Mouse (Mus musculus) activated CD4-positive, CD25-positive, alpha-beta regulatory T cell, adult 4 months (primary cell): ENCODE measurements around the gene Mb. TPM values are rescaled to one million over a fixed set of nuclear protein-coding genes. Genes with fewer than 3 reads are reported as not detected.

Experiments used
- ATAC-seq: one replicate; pipeline ENCODE4 v1.8.0; 2017
- polyA plus RNA-seq, 2 experiments: library from polyadenylated mRNA; unstranded; fragments of 100-300 nt; shearing (Covaris generic); gene quantifications; one replicate each; pipeline ENCODE4 v1.2.1; 2017

Mb gene
- polyA plus RNA-seq, 2 experiments from 2014 or later = not detected

DNA sequence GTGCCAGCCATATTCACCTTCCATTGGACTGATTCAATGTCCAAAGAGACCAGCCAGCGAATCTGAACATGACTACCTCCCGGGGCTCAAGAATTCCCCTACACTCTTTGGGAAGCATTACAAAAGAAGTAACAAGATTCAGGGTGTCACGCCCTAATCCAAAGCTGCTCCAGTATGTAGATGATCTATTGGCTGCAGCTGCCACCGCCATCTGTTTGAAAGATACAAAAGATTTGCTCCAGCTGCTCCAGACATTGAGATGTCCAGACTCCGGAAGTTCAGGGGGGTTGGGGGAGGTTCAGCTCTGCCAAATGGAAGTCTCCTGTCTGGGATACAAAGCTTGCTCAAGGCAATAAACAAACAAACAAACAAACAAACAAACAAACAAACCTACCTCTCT, 73.9 kb downstream of the Mb start:
- ATAC-seq = no peak

DNA sequence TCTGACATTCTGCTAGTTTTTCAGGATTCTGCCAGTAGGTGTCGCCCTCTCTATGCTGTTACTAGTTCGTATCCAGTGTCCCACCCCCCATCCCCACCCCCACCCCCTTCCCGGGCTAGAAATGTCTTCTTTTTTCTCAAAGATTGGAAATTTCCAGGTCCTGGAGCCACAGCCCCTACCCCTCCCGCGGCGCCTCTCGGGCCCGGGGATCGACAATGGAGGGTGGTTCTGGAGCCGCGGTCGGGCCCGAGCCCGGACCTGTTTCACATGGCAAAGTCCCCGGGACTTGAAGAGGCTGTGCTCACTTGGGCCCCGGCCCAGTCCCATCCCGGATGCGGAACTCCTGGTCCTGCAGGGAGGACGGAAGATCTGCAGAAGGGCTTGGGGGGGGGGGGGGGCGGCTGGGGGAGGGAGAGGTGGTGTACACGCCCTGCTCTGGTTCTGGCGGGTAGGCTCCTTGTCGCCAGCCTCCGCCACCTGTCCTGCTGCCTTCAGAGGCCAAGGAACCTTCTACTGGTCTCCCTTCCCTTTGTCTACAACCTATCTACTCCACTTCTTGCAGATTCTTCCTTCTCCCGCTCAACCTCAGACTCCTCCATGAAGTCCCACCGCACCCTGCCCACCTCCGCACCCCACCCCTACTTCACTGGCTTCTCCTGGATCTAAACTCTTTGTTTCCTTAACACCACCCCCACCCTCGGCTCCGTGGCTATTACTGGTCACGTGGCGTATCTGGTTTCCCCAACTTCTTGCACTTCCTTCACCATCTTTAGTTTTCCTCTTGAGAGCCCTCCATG, 76.4 kb downstream of the Mb start:
- no peak for ATAC-seq

DNA sequence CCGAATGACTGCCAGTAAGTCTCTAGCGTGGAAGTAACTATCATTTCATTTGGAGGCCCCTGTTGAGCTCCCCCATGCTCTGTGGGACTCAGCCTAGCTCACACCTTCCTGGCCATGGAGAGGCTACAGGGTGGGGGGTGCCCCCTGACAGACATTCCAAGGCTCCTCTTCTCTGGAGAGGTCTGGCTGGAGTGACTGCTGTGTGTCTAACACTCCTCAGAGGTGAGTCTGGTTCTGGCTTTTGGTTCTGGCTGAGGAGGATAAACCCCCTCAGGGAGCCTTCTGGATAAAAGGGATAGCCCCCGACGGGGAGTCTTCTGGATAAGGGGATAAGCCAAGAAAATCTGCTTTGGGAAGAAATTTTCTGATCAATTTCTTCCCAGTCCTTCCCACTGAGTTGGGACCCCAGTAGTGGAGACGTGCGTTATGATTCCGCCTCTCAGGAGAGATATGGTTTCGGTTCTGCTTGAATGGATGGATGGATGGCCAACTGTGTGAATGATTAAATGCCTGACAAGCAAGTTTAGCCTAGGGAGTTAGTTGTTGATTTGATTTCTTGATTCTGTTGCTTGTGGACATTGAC, 77.1 kb downstream of the Mb start:
- ATAC-seq = no peak

DNA sequence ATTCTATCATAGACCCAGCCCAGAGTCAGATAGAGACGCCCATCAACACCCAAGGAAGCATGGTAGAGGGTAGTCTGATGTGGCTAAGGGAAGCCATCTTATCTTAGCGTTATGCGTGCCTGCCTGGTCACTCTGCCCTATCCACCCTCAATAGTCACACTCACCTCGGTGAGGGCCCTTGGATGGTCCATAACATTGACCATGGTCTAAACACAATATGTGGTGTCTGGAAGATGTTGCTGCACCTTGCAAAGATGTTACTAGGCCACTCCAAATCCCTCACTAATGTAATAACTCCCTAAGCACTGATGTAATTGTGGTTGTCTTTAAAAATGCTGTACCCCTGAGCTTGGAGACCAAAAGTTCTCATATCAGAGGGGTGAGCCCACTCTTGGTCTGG, 77.8 kb downstream of the Mb start:
- ATAC-seq = no peak

Other genes with a start within 250 kb of the Mb start
- gene Zfp251, start 179.2 kb downstream of the Mb start, polyA plus RNA-seq = 1 to 10 TPM; 5.7 to 8.0 TPM
- 10 to 100 TPM; 13.5 to 14.1 TPM for gene Zfp7, start 171.4 kb downstream of the Mb start, polyA plus RNA-seq
- 1 to 10 TPM in 1 of 2 experiments, under 1 TPM in 1; 0.40 to 1.5 TPM for gene Gm49527, start 171.3 kb downstream of the Mb start, polyA plus RNA-seq
- 1 to 10 TPM; 1.6 to 1.7 TPM for gene Zfp647, start 125.2 kb downstream of the Mb start, polyA plus RNA-seq
- 10 to 100 TPM; 57.2 to 72.4 TPM for gene 1110038F14Rik, start 102.2 kb downstream of the Mb start, polyA plus RNA-seq
- gene Apol6, start 5.9 kb downstream of the Mb start, polyA plus RNA-seq = not detected